19 mouse cellular contexts compared by ENCODE assay signal in the genomic region with DNA sequence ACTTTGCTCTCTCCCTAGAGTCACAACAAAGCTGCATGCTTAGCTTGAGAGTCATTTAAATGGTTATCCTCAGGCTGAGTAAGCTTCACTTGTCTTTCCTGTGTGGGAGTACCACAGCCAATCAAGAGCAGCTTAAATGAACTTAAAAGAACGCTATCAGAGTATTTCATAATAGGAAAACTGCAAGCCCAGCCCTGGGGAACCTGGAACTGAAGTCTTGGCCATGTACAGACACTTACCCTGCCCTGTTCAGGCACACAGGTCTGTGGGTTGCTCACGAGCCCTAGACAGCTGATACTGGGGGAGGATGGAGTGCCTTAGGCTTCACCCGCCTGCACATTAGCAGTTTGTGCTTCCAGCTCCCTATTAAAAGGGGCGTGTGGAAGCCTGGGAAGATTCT. TPM values are rescaled to one million over a fixed set of nuclear protein-coding genes. Genes with fewer than 3 reads are reported as not detected.
DNase-seq lines count a peak whose midpoint lies in the region; ATAC-seq and TF ChIP-seq lines count a peak whose summit lies in the region.
"Had no signal": no experiment of that assay in that cellular context is flagged by ENCODE, and none has a peak within 500 bp of the region (broad histone marks: within the 10 kb centered on the region; RNA-seq: fewer than 3 reads in every experiment).

No protein-coding gene starts in this region.

- no peak for TF ChIP-seq CTCF in bone marrow, adult 2 months (IDR thresholded peaks at IDR 0.05; ENCODE audit: control insufficient read depth, insufficient read depth, low read length)

- peak overlapping the region; percentile 11; the same call in 1 of the 2 replicates for H3K27ac ChIP-seq in bone marrow, adult 2 months (ENCODE audit: control insufficient read depth, insufficient read depth, low read depth, low read length, poor library complexity)
- H3K27ac ChIP-seq in liver, embryonic 16.5 days (ENCODE audit: low read length) = peak overlapping the region; percentile 99
- no peak overlapping the region for H3K27ac ChIP-seq in midbrain, embryonic 11.5 days (ENCODE audit: low read depth, low read length)
- H3K27ac ChIP-seq: embryonic facial prominence, embryonic 13.5 days; forebrain, embryonic 13.5 days; hindbrain, postnatal 0 days; macrophage; neural tube, embryonic 12.5 days had no signal

- H3K4me2 ChIP-seq in liver, embryonic 16.5 days (ENCODE audit: low read depth, low read length) = peak overlapping the region; percentile 73
- no peak overlapping the region for H3K4me2 ChIP-seq in midbrain, embryonic 11.5 days
- H3K4me2 ChIP-seq: embryonic facial prominence, embryonic 13.5 days; forebrain, embryonic 13.5 days; neural tube, embryonic 12.5 days had no signal

- H3K4me3 ChIP-seq in bone marrow, adult 2 months (replicated peaks; ENCODE audit: control insufficient read depth, low read depth, low read length) = peak overlapping the region; percentile 33
- peak overlapping the region; percentile 94 for H3K4me3 ChIP-seq in liver, embryonic 16.5 days (ENCODE audit: low read depth, low read length)
- no peak overlapping the region for H3K4me3 ChIP-seq in midbrain, embryonic 11.5 days (ENCODE audit: low read depth, low read length)
- H3K4me3 ChIP-seq: embryonic facial prominence, embryonic 13.5 days; forebrain, embryonic 13.5 days; neural tube, embryonic 12.5 days had no signal

- ATAC-seq in liver, embryonic 16.5 days (ENCODE audit: low read depth) = no peak
- ATAC-seq in midbrain, embryonic 11.5 days (ENCODE audit: low FRiP score) = no peak
- ATAC-seq: forebrain, embryonic 13.5 days; hindbrain, postnatal 0 days; midbrain, embryonic 16.5 days had no signal

- peak overlapping the region; percentile 96 for H3K9ac ChIP-seq in liver, embryonic 16.5 days (ENCODE audit: low read depth, low read length)
- no peak overlapping the region for H3K9ac ChIP-seq in midbrain, embryonic 11.5 days (ENCODE audit: low read length)
- H3K9ac ChIP-seq: embryonic facial prominence, embryonic 13.5 days; forebrain, embryonic 13.5 days; neural tube, embryonic 12.5 days had no signal

- WGBS in bone marrow, adult 2 months = 44% methylated on average over 4 of the region's 4 CpGs
- 63% methylated on average over 4 of the region's 4 CpGs for WGBS in liver, embryonic 16.5 days (ENCODE audit: insufficient replicate concordance)
- WGBS in midbrain, embryonic 11.5 days = 81% methylated on average over 4 of the region's 4 CpGs

- H3K9me3 ChIP-seq in liver, embryonic 16.5 days (replicated peaks; ENCODE audit: control insufficient read depth, low read length) = no peaks in the 10 kb centered on the region
- no peaks in the 10 kb centered on the region for H3K9me3 ChIP-seq in midbrain, embryonic 11.5 days (ENCODE audit: control insufficient read depth, low read length)
- H3K9me3 ChIP-seq: embryonic facial prominence, embryonic 13.5 days; forebrain, embryonic 13.5 days; neural tube, embryonic 12.5 days had no signal

- no peaks in the 10 kb centered on the region for H3K27me3 ChIP-seq in liver, embryonic 16.5 days (ENCODE audit: control insufficient read depth, insufficient read depth, low read depth, low read length)
- no peaks in the 10 kb centered on the region; the same call in 1 of the 2 replicates for H3K27me3 ChIP-seq in midbrain, embryonic 11.5 days (ENCODE audit: control insufficient read depth, insufficient read depth, low read length)
- H3K27me3 ChIP-seq: embryonic facial prominence, embryonic 13.5 days; neural tube, embryonic 12.5 days had no signal

- DNase-seq in frontal cortex, postnatal 36 days (ENCODE audit: low spot score in 2 of 2) = peak; percentile 19 to 25
- no peak for DNase-seq in frontal cortex, postnatal 25 days (ENCODE audit: low spot score in 2 of 2)
- peak; percentile 43 to 56 for DNase-seq in lung, adult 18-20 months
- no peak for DNase-seq in lung, postnatal 10 days
- no peak for DNase-seq in embryo, embryonic 9.5 days (ENCODE audit: extremely low spot score)
- no peak for DNase-seq in midbrain, embryonic 11.5 days (ENCODE audit: low spot score, missing footprints)
- DNase-seq: adrenal gland, postnatal 36 days; B cell, adult 2 months; cerebellum, adult 11 months; gastrocnemius, postnatal 14 days; left cerebral cortex, postnatal 4 days had no signal

- H3K36me3 ChIP-seq in liver, embryonic 16.5 days (ENCODE audit: control insufficient read depth, insufficient read depth) = peaks cover 45% of the 10 kb centered on the region
- H3K36me3 ChIP-seq in midbrain, embryonic 11.5 days (ENCODE audit: control insufficient read depth, insufficient read depth, low read length) = no peaks in the 10 kb centered on the region
- H3K36me3 ChIP-seq: neural tube, embryonic 12.5 days had no signal

- no peak for TF ChIP-seq POLR2A in bone marrow, adult 2 months (IDR thresholded peaks at IDR 0.05; ENCODE audit: borderline replicate concordance, control insufficient read depth, low read depth, low read length)

- H3K4me1 ChIP-seq in bone marrow, adult 2 months (ENCODE audit: control insufficient read depth, insufficient read depth, low read length) = peaks cover 7% of the 10 kb centered on the region
- peaks cover 44% of the 10 kb centered on the region for H3K4me1 ChIP-seq in liver, embryonic 16.5 days (ENCODE audit: control insufficient read depth, low read depth, low read length)
- no peaks in the 10 kb centered on the region for H3K4me1 ChIP-seq in midbrain, embryonic 11.5 days (ENCODE audit: control insufficient read depth, insufficient read depth, low read length)

RNA-seq across cellular contexts. Expression of a gene that starts 6.4 kb away (rescaled TPM):
- polyA plus RNA-seq in bone marrow, adult 2 months (2011; ENCODE audit: insufficient read depth, insufficient read length, low replicate concordance, missing spikeins) = 167 and 178 TPM in 2 replicates
- polyA plus RNA-seq in liver, embryonic 16.5 days (2015; fragmentation: Nextera tagmentation; extraction: Ambion mirVana) = 73.5 and 81.3 TPM in 2 replicates
- 7.5 and 7.6 TPM in 2 replicates for polyA plus RNA-seq in midbrain, embryonic 11.5 days (2014; fragmentation: Nextera tagmentation; extraction: Ambion mirVana)

RNA-seq across cellular contexts. Expression of a gene that starts 33.1 kb away (rescaled TPM):
- 26.3 and 39.0 TPM in 2 replicates for polyA plus RNA-seq in bone marrow, adult 2 months (2011; ENCODE audit: insufficient read depth, insufficient read length, low replicate concordance, missing spikeins)
- 29.4 and 31.2 TPM in 2 replicates for polyA plus RNA-seq in liver, embryonic 16.5 days (2015; fragmentation: Nextera tagmentation; extraction: Ambion mirVana)
- 75.8 and 80.9 TPM in 2 replicates for polyA plus RNA-seq in midbrain, embryonic 11.5 days (2014; fragmentation: Nextera tagmentation; extraction: Ambion mirVana)

RNA-seq across cellular contexts. Expression of a gene that starts 41.3 kb away (rescaled TPM):
- polyA plus RNA-seq in bone marrow, adult 2 months (2011; ENCODE audit: insufficient read depth, insufficient read length, low replicate concordance, missing spikeins) = 34.9 and 49.3 TPM in 2 replicates
- 37.7 and 40.5 TPM in 2 replicates for polyA plus RNA-seq in liver, embryonic 16.5 days (2015; fragmentation: Nextera tagmentation; extraction: Ambion mirVana)
- 130 and 133 TPM in 2 replicates for polyA plus RNA-seq in midbrain, embryonic 11.5 days (2014; fragmentation: Nextera tagmentation; extraction: Ambion mirVana)

Comparison
In these comparisons a context has a peak if more than half of its experiments do, and no peak if none do; other contexts are left out.
1. DNase-seq: peak in frontal cortex, postnatal 36 days (2 of 2) and lung, adult 18-20 months (2 of 2); none in frontal cortex, postnatal 25 days (0 of 2), lung, postnatal 10 days (single experiment), embryo, embryonic 9.5 days (single experiment) and midbrain, embryonic 11.5 days (single experiment).